Mouse (Mus musculus): ENCODE results near the gene Cmtm2b. TPM values are rescaled to one million over a fixed set of nuclear protein-coding genes. Genes with fewer than 3 reads are reported as not detected.
A peak's percentile ranks its signal among the peaks of the same experiment; 100 is the strongest.
"Not testable (repeated sequence)": the region's sequence is repeated elsewhere in the genome, so short reads cannot be mapped to it uniquely, and the experiment has no call there.

Gene Cmtm2b
- polyA plus RNA-seq, 1 experiment from 2014 or later, result not detected

GRCm38 (mm10) chr8:104313311-104313710 is 8.7 kb upstream of the Cmtm2b start:
- Histone ChIP-seq H3K27me3 (replicated peaks; ENCODE audit: control insufficient read depth, insufficient read depth, low read length) (no peaks in the 10 kb centered on the region), H3K4me1 (replicated peaks; ENCODE audit: control insufficient read depth, insufficient read depth, low read length) (no peaks in the 10 kb centered on the region), H3K9me3 (ENCODE audit: control insufficient read depth, low read length) (no peaks in the 10 kb centered on the region), H3K27ac (ENCODE audit: low read depth) (no peak overlapping the region), H3K9ac (ENCODE audit: low read length) (no peak overlapping the region), H3K4me3 (ENCODE audit: low read depth, low read length) (no peak overlapping the region), H3K36me3 (ENCODE audit: control insufficient read depth, insufficient read depth, low read length) (no peaks in the 10 kb centered on the region), H3K4me2 (ENCODE audit: low read length) (no peak overlapping the region)
- DNase-seq (ENCODE audit: low spot score), result no peak
- ATAC-seq (replicated peaks; ENCODE audit: low FRiP score, low TSS enrichment, low read depth), result no peak
- WGBS, result 63% methylated on average over 4 of the region's 4 CpGs

GRCm38 (mm10) chr8:104321267-104321666 is 763 bp upstream of the Cmtm2b start, which contains the start of gene Gm11020:
Gene Gm11020, plus strand, starts transcription at chr8:104321567.
- H3K4me2 ChIP-seq (ENCODE audit: low read length); H3K36me3 ChIP-seq (ENCODE audit: control insufficient read depth, insufficient read depth, low read length); H3K4me3 ChIP-seq (ENCODE audit: low read depth, low read length); H3K27ac ChIP-seq (ENCODE audit: low read depth); H3K9ac ChIP-seq (ENCODE audit: low read length); H3K9me3 ChIP-seq (ENCODE audit: control insufficient read depth, low read length); ATAC-seq (replicated peaks; ENCODE audit: low FRiP score, low TSS enrichment, low read depth); H3K27me3 ChIP-seq (replicated peaks; ENCODE audit: control insufficient read depth, insufficient read depth, low read length); DNase-seq (ENCODE audit: low spot score); H3K4me1 ChIP-seq (replicated peaks; ENCODE audit: control insufficient read depth, insufficient read depth, low read length): not testable (repeated sequence)
- WGBS, result 75% methylated on average over 8 of the region's 11 CpGs

DNA sequence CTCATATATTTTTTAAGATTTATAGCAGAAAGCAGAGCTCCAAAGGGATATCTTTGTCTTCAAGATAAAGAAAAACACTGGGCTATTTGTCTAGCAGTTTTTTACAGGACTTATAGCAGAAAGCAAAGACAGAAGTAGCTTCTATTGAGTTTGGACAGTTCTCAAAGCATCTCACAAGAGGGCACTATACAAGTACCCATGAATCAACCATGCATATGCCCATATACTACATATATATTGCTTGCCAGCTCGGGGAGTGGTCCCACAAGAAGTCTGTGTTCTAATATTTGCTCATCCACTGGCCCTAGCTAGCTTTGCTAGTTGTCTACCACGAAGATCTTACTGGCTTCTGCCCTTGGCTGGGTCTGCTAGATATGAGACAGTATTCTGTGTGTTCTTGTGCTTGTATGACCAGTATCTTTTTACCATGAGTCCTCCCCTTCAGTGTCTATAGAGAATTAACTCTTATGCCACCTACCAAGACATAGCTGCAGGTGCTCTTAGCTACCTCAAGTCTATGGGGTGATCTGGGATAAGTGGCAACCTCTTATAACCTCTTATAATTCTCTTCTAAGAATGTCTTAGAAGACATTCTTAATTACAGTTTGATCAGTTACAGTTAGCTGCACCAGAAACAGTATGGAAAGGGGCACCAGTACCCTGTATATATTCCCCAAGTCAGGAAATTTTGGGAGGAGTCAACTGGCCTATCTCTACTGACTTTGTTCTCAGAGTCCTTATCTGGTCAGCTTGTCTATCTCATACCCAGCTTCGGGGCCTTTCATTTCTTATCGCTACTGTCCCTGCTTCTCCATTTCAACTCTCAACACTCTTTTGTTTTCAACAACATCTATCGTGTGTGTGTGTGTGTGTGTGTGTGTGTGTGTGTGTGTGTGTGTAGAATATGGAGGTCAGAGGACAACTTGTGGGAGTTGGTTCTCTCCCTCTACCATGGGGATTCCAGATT is 10.9 kb downstream of the Cmtm2b start:
- Histone ChIP-seq H3K36me3 (ENCODE audit: control insufficient read depth, insufficient read depth, low read length) (no peaks in the 10 kb centered on the region), H3K9ac (ENCODE audit: low read length) (no peak overlapping the region), H3K27me3 (replicated peaks; ENCODE audit: control insufficient read depth, insufficient read depth, low read length) (no peaks in the 10 kb centered on the region), H3K4me3 (ENCODE audit: low read depth, low read length) (no peak overlapping the region), H3K4me2 (ENCODE audit: low read length) (no peak overlapping the region), H3K9me3 (ENCODE audit: control insufficient read depth, low read length) (no peaks in the 10 kb centered on the region), H3K27ac (ENCODE audit: low read depth) (no peak overlapping the region), H3K4me1 (replicated peaks; ENCODE audit: control insufficient read depth, insufficient read depth, low read length) (no peaks in the 10 kb centered on the region)
- 84% methylated on average over 5 of the region's 5 CpGs for WGBS
- ATAC-seq (replicated peaks; ENCODE audit: low FRiP score, low TSS enrichment, low read depth) (no peak), DNase-seq (ENCODE audit: low spot score) (no peak)

DNA sequence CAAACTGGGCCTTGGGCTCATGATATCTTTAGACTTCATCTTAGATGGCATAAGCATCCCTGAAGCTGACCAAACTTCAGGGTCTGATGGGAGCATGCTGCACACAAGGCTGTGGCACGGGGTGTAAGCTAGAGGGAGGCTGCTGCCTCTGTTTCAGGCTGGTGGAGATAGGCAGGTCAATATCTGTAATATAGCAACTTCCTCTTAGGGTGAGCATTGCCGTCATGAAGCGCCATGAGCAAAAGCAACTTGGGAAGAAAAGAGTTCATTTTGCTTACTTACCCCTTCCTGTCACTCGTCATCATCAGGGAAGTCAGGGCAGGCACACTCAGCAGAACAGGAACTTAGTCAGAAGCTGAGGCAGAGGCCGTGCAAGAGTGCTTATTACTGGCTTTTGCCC is 11.8 kb downstream of the Cmtm2b start:
- H3K9ac ChIP-seq (ENCODE audit: low read length), result no peak overlapping the region
- no peak for DNase-seq (ENCODE audit: low spot score)
- no peak overlapping the region for H3K4me3 ChIP-seq (ENCODE audit: low read depth, low read length)
- H3K9me3 ChIP-seq (ENCODE audit: control insufficient read depth, low read length), result no peaks in the 10 kb centered on the region
- no peak overlapping the region for H3K4me2 ChIP-seq (ENCODE audit: low read length)
- H3K27me3 ChIP-seq (replicated peaks; ENCODE audit: control insufficient read depth, insufficient read depth, low read length), result no peaks in the 10 kb centered on the region
- ATAC-seq (replicated peaks; ENCODE audit: low FRiP score, low TSS enrichment, low read depth), result no peak
- no peaks in the 10 kb centered on the region for H3K4me1 ChIP-seq (replicated peaks; ENCODE audit: control insufficient read depth, insufficient read depth, low read length)
- no peaks in the 10 kb centered on the region for H3K36me3 ChIP-seq (ENCODE audit: control insufficient read depth, insufficient read depth, low read length)
- WGBS, result 70% methylated on average over 5 of the region's 5 CpGs
- no peak overlapping the region for H3K27ac ChIP-seq (ENCODE audit: low read depth)

- 68% methylated on average over 1 of the region's 1 CpGs for WGBS
- no peak for DNase-seq (ENCODE audit: low spot score)
- no peaks in the 10 kb centered on the region for H3K27me3 ChIP-seq (replicated peaks; ENCODE audit: control insufficient read depth, insufficient read depth, low read length)
- H3K4me2 ChIP-seq (ENCODE audit: low read length), result no peak overlapping the region
- ATAC-seq (replicated peaks; ENCODE audit: low FRiP score, low TSS enrichment, low read depth), result no peak
- H3K9me3 ChIP-seq (ENCODE audit: control insufficient read depth, low read length), result no peaks in the 10 kb centered on the region
- H3K4me3 ChIP-seq (ENCODE audit: low read depth, low read length), result no peak overlapping the region
- H3K36me3 ChIP-seq (ENCODE audit: control insufficient read depth, insufficient read depth, low read length), result no peaks in the 10 kb centered on the region
- no peak overlapping the region for H3K27ac ChIP-seq (ENCODE audit: low read depth)
- peaks cover 1% of the 10 kb centered on the region for H3K4me1 ChIP-seq (replicated peaks; ENCODE audit: control insufficient read depth, insufficient read depth, low read length)
- H3K9ac ChIP-seq (ENCODE audit: low read length), result no peak overlapping the region
Observed at GRCm38 (mm10) chr8:104334196-104334595, 12.2 kb downstream of the Cmtm2b start.

- H3K9me3 ChIP-seq (ENCODE audit: control insufficient read depth, low read length), result no peaks in the 10 kb centered on the region
- 89% methylated on average over 1 of the region's 1 CpGs for WGBS
- no peak for DNase-seq (ENCODE audit: low spot score)
Observed at GRCm38 (mm10) chr8:104336806-104337205, 14.8 kb downstream of the Cmtm2b start.

DNA sequence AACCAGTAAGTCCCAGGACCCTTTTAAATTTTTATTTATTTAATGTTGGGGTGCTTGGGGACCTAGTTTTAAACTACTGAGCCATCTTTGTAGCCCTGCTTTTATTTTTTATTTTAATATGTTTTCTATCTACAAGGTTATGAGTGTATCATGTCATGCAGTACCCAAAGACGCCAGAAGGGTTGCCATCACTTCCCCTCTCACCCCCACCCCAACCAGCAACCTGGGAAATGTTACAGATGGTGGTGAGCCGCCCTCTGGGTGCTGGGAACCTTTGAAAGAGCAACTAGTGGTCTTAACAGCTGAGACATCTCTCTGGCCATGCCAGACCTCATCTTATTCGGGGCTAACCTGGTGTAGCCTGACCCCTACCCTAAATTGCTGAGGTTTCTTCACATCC is 15.9 kb downstream of the Cmtm2b start:
- Histone ChIP-seq H3K36me3 (ENCODE audit: control insufficient read depth, insufficient read depth, low read length) (peaks cover 6% of the 10 kb centered on the region; the same call in 1 of the 2 replicates), H3K4me2 (ENCODE audit: low read length) (no peak overlapping the region), H3K27me3 (replicated peaks; ENCODE audit: control insufficient read depth, insufficient read depth, low read length) (no peaks in the 10 kb centered on the region), H3K4me3 (ENCODE audit: low read depth, low read length) (no peak overlapping the region), H3K27ac (ENCODE audit: low read depth) (no peak overlapping the region), H3K9me3 (ENCODE audit: control insufficient read depth, low read length) (no peaks in the 10 kb centered on the region), H3K4me1 (replicated peaks; ENCODE audit: control insufficient read depth, insufficient read depth, low read length) (peaks cover 14% of the 10 kb centered on the region), H3K9ac (ENCODE audit: low read length) (no peak overlapping the region)
- WGBS, result 47% methylated on average over 3 of the region's 3 CpGs
- ATAC-seq (replicated peaks; ENCODE audit: low FRiP score, low TSS enrichment, low read depth), result no peak
- no peak for DNase-seq (ENCODE audit: low spot score)

More at GRCm38 (mm10) chr8:104336806-104337205, 14.8 kb downstream of the Cmtm2b start:
- no peak overlapping the region for H3K9ac ChIP-seq (ENCODE audit: low read length)
- no peak for ATAC-seq (replicated peaks; ENCODE audit: low FRiP score, low TSS enrichment, low read depth)
- H3K36me3 ChIP-seq (ENCODE audit: control insufficient read depth, insufficient read depth, low read length), result no peaks in the 10 kb centered on the region
- H3K4me3 ChIP-seq (ENCODE audit: low read depth, low read length), result no peak overlapping the region
- H3K4me2 ChIP-seq (ENCODE audit: low read length), result no peak overlapping the region
- H3K27ac ChIP-seq (ENCODE audit: low read depth), result no peak overlapping the region
- H3K4me1 ChIP-seq (replicated peaks; ENCODE audit: control insufficient read depth, insufficient read depth, low read length), result peaks cover 12% of the 10 kb centered on the region
- H3K27me3 ChIP-seq (replicated peaks; ENCODE audit: control insufficient read depth, insufficient read depth, low read length), result no peaks in the 10 kb centered on the region

DNA sequence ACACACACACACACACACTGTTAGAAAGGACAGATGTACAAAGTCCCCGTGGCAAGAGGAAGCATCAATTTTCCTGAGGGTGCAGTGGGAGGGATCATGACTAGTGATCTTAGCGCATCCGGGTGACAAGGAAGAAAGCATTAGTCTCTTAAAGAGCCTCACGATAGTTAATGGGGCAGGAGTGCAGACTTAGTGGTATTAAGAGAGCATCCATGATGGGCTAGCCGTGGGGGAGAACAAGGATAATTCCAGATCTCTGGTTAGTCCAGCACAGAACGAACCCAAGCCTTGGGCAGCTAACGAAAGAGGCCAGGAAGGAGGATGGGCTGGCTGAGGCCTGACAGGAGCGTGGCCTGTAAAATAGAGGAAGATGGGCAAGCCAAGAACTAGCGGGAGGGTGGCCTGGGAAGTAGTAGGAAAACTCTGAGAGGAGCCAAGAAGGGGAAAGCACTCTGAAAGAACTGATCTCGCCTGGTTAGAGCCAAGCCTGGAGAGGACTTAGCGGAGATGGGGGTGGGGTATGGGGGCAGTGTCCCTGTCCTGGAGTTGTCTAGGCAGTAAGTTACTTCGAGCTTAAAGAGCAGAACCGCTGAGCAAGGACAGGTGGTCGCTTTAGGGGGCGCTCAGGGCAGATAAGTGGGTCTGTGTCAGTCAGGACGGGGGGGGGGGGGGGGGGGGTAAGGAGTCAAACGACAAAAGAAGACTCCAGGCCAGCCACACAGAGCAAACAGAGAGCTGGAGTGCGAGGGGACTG is 17.4 kb downstream of the Cmtm2b start, which contains the start of gene Cmtm3:
TSS of gene Cmtm3 (plus strand) at position 182 of the 754 bp plus-strand sequence.
- H3K4me1 ChIP-seq (replicated peaks; ENCODE audit: control insufficient read depth, insufficient read depth, low read length), result peaks cover 19% of the 10 kb centered on the region
- H3K36me3 ChIP-seq (ENCODE audit: control insufficient read depth, insufficient read depth, low read length), result peaks cover 14% of the 10 kb centered on the region
- peak within 1 kb of the TSS; percentile 91 for H3K27ac ChIP-seq (ENCODE audit: low read depth)
- H3K27me3 ChIP-seq (replicated peaks; ENCODE audit: control insufficient read depth, insufficient read depth, low read length), result no peaks in the 10 kb centered on the region
- peak within 1 kb of the TSS; percentile 66 for H3K4me2 ChIP-seq (ENCODE audit: low read length)
- no peaks in the 10 kb centered on the region for H3K9me3 ChIP-seq (ENCODE audit: control insufficient read depth, low read length)
- no peak for DNase-seq (ENCODE audit: low spot score)
- ATAC-seq (replicated peaks; ENCODE audit: low FRiP score, low TSS enrichment, low read depth), result no peak
- WGBS, result 15% methylated on average over 16 of the region's 18 CpGs
- peak within 1 kb of the TSS; percentile 73 for H3K4me3 ChIP-seq (ENCODE audit: low read depth, low read length)
- peak within 1 kb of the TSS; percentile 92 for H3K9ac ChIP-seq (ENCODE audit: low read length)
